Mouse (Mus musculus) heart, adult 2 months (tissue): Measurements from ENCODE around the gene Mlana. TPM values are rescaled to one million over a fixed set of nuclear protein-coding genes. Genes with fewer than 3 reads are reported as not detected.

Experiments
- DNase-seq, 2 experiments: peaks; one replicate each; pipeline ENCODE4 v3.0.0; 2021
- H3K27ac ChIP-seq: fragments of 200-600 bp; 2 replicates; pipeline ENCODE4 v1.8.1; 2022
- H3K27me3 ChIP-seq: fragments of 200-500 bp; 2 replicates; pipeline ENCODE4 v1.6.1; 2012; ENCODE audit warnings: mild to moderate bottlenecking, low read length, inconsistent platforms, mixed read lengths; ENCODE audit not compliant: control insufficient read depth, insufficient read depth
- H3K36me3 ChIP-seq: fragments of 200-500 bp; 2 replicates; pipeline ENCODE4 v1.6.1; 2012; ENCODE audit warnings: low read length, inconsistent platforms; ENCODE audit not compliant: control insufficient read depth, insufficient read depth
- H3K4me1 ChIP-seq: fragments of 200-500 bp; 2 replicates; pipeline ENCODE4 v1.6.1; 2011; ENCODE audit warnings: low read length; ENCODE audit not compliant: control insufficient read depth, insufficient read depth
- H3K4me3 ChIP-seq: fragments of 200-600 bp; 2 replicates; pipeline ENCODE4 v1.8.1; 2022
- H3K79me2 ChIP-seq: fragments of 200-500 bp; replicated peaks from 2 replicates; pipeline ENCODE4 v1.6.1; 2012; ENCODE audit warnings: mild to moderate bottlenecking, inconsistent platforms, low read length, moderate library complexity, mixed read lengths; ENCODE audit not compliant: control insufficient read depth, insufficient read depth
- H3K9ac ChIP-seq: fragments of 200-500 bp; 2 replicates; pipeline ENCODE4 v1.6.1; 2012; ENCODE audit warnings: low read depth, mild to moderate bottlenecking, control low read depth, inconsistent platforms, low read length, mixed read lengths
- CTCF ChIP-seq: fragments of 200-600 bp; IDR thresholded peaks from 2 replicates; pipeline ENCODE4 v1.8.1; 2022; ENCODE audit warnings: antibody characterized with exemption, mild to moderate bottlenecking, moderate library complexity
- EP300 ChIP-seq: fragments of 200-500 bp; IDR thresholded peaks from 2 replicates; pipeline ENCODE4 v1.6.1; 2011; ENCODE audit warnings: low read depth, low read length, control low read depth; ENCODE audit not compliant: insufficient read depth
- POLR2A ChIP-seq: fragments of 200-500 bp; IDR thresholded peaks from 2 replicates; pipeline ENCODE4 v1.6.1; 2011; ENCODE audit warnings: mild to moderate bottlenecking, low read depth, low read length, control low read depth; ENCODE audit not compliant: insufficient read depth
- WGBS: fragments of 180-500 bp; shearing (Covaris S2); methylation state at CpG from one replicate; pipeline ENCODE4 v1.1.7; 2018; 5-methylcytosine and 5-hydroxymethylcytosine counted together
- intact Hi-C: fragments of 180-260 bp; cut with DNase I; formaldehyde crosslinking; loops from one replicate; pipeline ENCODE4 v1.15.1; 2025
- polyA plus RNA-seq: library from polyadenylated mRNA; depleted of rRNA; stranded (reverse); fragments of >200 nt; gene quantifications from 2 replicates; pipeline ENCODE4 v1.2.3, GENCODE M21; 2012
- total RNA-seq, 2 experiments: library from RNA; stranded (reverse); gene quantifications; 2 replicates each; pipeline ENCODE4 v1.2.3; 2021

Mlana gene
- total and polyA plus RNA-seq, 3 experiments: 0.59 to 4.2 (median 1.4) TPM

DNA sequence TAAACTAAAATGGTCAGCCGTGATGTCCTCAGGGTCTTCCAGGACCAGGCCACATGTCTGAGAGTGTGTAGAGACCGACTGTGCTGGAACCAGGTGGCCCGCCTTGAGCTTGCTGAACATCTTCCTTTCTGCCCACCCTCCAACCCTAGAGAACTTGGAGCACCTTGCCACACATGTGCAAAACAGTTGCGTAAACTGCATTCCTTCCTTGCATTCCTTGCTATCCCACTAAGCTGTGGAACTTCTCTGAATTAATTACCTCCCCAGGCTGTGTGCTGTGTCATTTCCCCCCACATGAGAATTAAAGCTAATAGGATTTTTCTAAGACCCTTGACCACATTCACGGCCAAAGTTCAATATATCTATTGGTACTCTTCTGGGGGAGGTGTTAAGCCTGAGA is 41.0 kb upstream of the Mlana start:
- Histone ChIP-seq H3K9ac (no peak overlapping the region), H3K27ac (no peak overlapping the region), H3K27me3 (no peaks in the 10 kb centered on the region), H3K4me3 (no peak overlapping the region), H3K36me3 (no peaks in the 10 kb centered on the region), H3K79me2 (no peaks in the 10 kb centered on the region), H3K4me1 (no peaks in the 10 kb centered on the region)
- intact Hi-C loops: no loop called here
- WGBS: 87% methylated on average over 5 of the region's 5 CpGs
- TF ChIP-seq CTCF: no peak
- no peak for TF ChIP-seq EP300
- TF ChIP-seq POLR2A: no peak
- no peak for DNase-seq

DNA sequence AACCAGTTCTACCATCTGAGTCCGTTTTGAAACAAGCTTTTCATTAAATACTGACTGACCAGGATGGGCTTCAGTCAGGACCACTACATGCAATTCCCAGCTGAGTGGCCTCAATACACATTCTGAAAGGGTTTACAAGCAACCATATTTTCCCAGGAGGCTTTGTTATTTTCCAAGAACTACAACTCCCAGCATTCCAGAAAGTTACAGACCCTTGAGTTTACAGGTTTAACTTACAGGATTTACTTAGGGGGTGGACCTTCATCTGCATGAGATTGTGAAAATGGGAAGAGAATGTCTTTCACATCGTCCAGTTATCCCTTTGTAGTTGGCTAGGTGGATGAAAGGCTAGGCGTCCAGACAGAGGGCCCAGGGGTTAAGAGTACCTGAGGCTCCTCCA is 40.6 kb upstream of the Mlana start:
- H3K36me3 ChIP-seq: no peaks in the 10 kb centered on the region
- H3K9ac ChIP-seq: no peak overlapping the region
- intact Hi-C loops: no loop called here
- no peak overlapping the region for H3K4me3 ChIP-seq
- TF ChIP-seq POLR2A: no peak
- TF ChIP-seq CTCF: no peak
- TF ChIP-seq EP300: no peak
- 71% methylated on average over 3 of the region's 3 CpGs for WGBS
- H3K27me3 ChIP-seq: no peaks in the 10 kb centered on the region
- no peaks in the 10 kb centered on the region for H3K4me1 ChIP-seq
- H3K27ac ChIP-seq: no peak overlapping the region
- no peaks in the 10 kb centered on the region for H3K79me2 ChIP-seq
- DNase-seq: no peak

DNA sequence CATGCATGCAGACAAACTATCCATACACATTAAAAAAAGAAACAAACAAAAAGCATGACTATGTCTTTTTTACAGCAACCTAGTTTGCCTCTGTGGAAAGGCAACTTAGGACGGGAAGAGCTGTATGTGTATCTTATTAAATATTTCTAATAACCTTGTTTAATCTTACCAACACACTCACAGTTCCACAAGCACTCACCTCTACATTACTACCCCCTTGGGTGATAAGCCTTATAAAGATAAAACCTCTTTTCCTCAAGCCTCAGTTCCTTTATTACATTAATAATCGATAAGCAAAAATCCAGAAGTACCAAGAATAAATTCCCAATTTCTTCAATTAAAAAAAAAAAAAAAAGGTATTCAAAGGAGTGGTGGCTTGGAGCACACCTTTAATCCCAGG is 40.1 kb upstream of the Mlana start:
- no peak for DNase-seq
- intact Hi-C loops: no loop called here
- H3K4me1 ChIP-seq: no peaks in the 10 kb centered on the region
- 91% methylated on average over 2 of the region's 2 CpGs for WGBS
- H3K27ac ChIP-seq: no peak overlapping the region
- H3K79me2 ChIP-seq: no peaks in the 10 kb centered on the region
- TF ChIP-seq CTCF: no peak
- TF ChIP-seq EP300: no peak
- no peaks in the 10 kb centered on the region for H3K36me3 ChIP-seq
- H3K9ac ChIP-seq: no peak overlapping the region
- H3K4me3 ChIP-seq: no peak overlapping the region
- no peaks in the 10 kb centered on the region for H3K27me3 ChIP-seq

DNA sequence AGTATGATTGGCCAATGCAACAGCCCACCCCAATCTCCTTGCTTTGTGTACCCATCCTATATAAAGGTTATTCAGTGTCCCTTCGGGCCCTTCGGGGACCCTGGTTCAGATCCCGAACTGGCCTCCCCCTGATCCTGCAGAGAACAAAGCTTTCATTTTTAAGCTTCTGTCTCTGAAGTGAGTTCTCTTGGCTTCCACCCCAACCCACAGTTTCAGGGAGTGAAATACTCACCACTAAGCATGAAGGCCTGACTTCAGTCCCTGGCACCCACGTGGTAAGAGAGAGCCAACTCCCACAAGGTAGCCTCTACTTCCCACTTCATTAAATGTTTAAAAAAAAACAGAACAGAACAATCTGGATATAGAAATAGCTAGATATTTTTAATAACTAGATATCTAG is 38.8 kb upstream of the Mlana start:
- TF ChIP-seq CTCF: no peak
- no peak for TF ChIP-seq EP300
- no peak for TF ChIP-seq POLR2A
- no peak for DNase-seq

DNA sequence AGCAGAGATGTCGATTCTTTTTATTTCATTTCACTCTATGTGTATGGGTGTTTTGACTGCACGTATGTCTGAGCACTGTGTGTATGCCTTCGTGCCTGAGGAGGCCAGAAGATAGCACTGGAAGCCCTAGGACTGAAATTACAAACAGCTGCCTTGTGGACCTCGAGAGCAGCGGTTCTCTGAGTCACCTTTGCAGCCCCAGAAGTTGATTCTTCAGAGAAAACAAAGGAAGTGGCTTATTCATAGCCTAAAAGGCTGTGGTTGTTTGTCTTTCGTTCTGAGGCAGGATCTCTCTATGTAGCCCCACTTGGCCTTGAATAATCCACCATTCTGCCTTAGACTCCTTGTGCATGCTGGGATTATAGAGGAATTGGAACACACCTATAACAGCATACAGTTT is 37.9 kb upstream of the Mlana start:
- H3K4me3 ChIP-seq: no peak overlapping the region
- no peak for DNase-seq
- intact Hi-C loops: no loop called here
- H3K27me3 ChIP-seq: no peaks in the 10 kb centered on the region
- H3K27ac ChIP-seq: no peak overlapping the region
- H3K9ac ChIP-seq: no peak overlapping the region
- no peaks in the 10 kb centered on the region for H3K4me1 ChIP-seq
- WGBS: 55% methylated on average over 6 of the region's 6 CpGs
- no peaks in the 10 kb centered on the region for H3K36me3 ChIP-seq
- TF ChIP-seq EP300 (no peak), CTCF (no peak), POLR2A (no peak)
- H3K79me2 ChIP-seq: no peaks in the 10 kb centered on the region

More for the DNA sequence above, 38.8 kb upstream of the Mlana start:
- Histone ChIP-seq H3K79me2 (no peaks in the 10 kb centered on the region), H3K9ac (no peak overlapping the region), H3K4me3 (no peak overlapping the region), H3K27me3 (no peaks in the 10 kb centered on the region), H3K4me1 (no peaks in the 10 kb centered on the region), H3K27ac (no peak overlapping the region), H3K36me3 (no peaks in the 10 kb centered on the region)
- 82% methylated on average over 4 of the region's 4 CpGs for whole genome bisulfite sequencing
- intact Hi-C loops: no loop called here

DNA sequence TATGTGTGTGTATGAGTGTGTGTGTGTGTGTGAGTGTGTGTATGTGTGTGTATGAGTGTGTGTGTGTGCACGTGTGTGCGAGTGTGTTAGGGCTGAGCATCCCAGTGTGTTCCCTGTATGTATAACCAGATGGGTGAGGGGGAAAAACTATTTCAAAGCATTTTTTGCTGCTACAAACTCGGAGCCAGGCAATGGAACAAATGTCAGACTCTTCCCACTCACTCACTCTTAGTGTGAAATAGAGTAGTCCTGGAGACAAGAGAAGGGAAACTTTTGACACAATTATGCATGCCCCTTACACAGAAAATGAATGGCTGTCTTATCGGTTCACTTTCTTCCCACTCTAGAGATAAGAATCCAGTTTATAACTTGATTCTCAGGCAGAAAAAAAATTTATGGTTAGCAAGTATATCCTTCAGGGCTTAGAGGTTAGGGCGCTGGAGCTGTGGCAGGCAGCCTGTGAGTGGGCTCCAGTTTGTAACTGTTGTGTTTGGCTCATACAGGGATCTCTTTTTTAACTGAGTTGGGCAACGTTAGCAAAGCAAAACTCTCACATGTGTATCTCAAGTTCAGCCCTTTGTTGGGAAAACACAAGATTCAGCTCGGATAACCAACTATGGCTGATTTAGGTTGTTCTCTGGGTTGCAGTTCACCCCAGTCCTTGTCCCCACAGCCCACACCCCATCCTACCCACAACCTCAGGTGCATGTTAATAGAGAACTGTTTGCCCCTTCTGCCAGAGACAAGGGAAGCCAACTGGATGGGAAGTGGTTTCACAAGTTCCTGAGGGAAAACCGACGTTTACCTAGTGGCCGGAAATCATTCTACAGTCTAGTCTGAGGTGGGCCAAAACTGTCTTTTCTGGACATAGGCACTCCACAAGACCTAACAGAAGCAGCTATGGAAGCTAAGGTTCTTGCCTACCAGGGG is 36.5 kb upstream of the Mlana start:
- intact Hi-C loops: no loop called here
- H3K79me2 ChIP-seq: no peaks in the 10 kb centered on the region
- H3K4me3 ChIP-seq: no peak overlapping the region
- WGBS: 68% methylated on average over 10 of the region's 10 CpGs
- H3K36me3 ChIP-seq: no peaks in the 10 kb centered on the region
- no peaks in the 10 kb centered on the region for H3K4me1 ChIP-seq
- TF ChIP-seq POLR2A (no peak), CTCF (no peak), EP300 (no peak)
- H3K27me3 ChIP-seq: no peaks in the 10 kb centered on the region
- no peak overlapping the region for H3K27ac ChIP-seq
- no peak for DNase-seq
- H3K9ac ChIP-seq: no peak overlapping the region
